Mouse (Mus musculus): ENCODE measurements around the gene Zfp668. TPM values are rescaled to one million over a fixed set of nuclear protein-coding genes. Genes with fewer than 3 reads are reported as not detected.

Gene Zfp668
- polyA plus RNA-seq, 1 experiment from 2014 or later = 9.7 TPM

DNA sequence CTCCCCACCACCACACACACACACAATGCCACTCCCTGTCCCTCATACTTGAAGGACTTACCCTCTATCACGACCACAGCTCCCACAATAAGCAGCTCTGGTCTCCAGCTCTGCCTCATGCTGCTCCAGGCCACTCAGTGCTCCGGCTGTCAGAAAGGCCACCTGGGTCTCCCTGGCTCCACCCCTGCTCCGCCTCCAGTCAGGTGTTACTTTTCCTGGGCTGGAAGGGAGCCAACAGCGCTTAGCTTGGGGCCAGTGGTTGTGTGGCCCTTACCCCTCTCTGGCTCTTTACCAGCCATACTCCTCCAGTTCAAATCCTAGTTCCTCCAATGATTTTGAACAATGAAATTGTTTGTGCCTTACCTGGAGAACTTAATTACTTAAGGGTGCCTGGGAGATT is 14.2 kb upstream of the Zfp668 start, which contains the start of gene Prss53:
Gene Prss53 (minus strand): TSS at position 173 of the 400 bp plus-strand sequence.
- Histone ChIP-seq H3K4me1 (peaks cover 24% of the 10 kb centered on the region), H3K4me2 (no peak within 1 kb of the TSS), H3K9me3 (no peaks in the 10 kb centered on the region), H3K4me3 (no peak within 1 kb of the TSS), H3K36me3 (peaks cover 72% of the 10 kb centered on the region), H3K27me3 (replicated peaks) (no peaks in the 10 kb centered on the region), H3K9ac (no peak within 1 kb of the TSS), H3K27ac (replicated peaks) (no peak within 1 kb of the TSS)
- WGBS = 36% methylated on average over 4 of the region's 4 CpGs
- no peak for ATAC-seq (ENCODE audit: extremely low read depth, insufficient number of reproducible peaks, low FRiP score, low TSS enrichment)

DNA sequence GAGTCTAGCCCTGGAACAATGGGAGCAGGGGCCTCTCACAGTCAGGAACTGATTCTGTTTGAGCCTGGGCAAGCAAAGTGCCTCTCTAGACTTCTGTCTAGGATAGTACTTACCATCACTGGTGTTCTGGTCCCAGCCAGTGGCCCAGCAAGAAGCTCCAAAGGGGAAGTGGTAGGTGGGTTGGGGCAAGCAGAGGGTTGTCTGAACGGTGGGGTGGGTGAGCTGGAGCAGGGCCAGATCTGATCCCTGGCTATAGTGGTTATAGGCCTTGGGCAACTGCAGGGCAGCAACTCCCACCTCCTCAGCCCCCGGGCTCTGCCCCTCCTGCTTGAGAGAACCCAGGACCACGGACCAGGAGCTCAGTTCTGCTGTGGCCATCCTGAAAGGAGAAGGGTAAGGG is 12.2 kb upstream of the Zfp668 start:
- Histone ChIP-seq H3K27ac (replicated peaks) (no peak overlapping the region), H3K9me3 (no peaks in the 10 kb centered on the region), H3K4me3 (no peak overlapping the region), H3K36me3 (peaks cover 92% of the 10 kb centered on the region), H3K4me2 (no peak overlapping the region), H3K9ac (no peak overlapping the region), H3K27me3 (replicated peaks) (no peaks in the 10 kb centered on the region), H3K4me1 (peaks cover 29% of the 10 kb centered on the region)
- 67% methylated on average over 3 of the region's 3 CpGs for WGBS
- ATAC-seq (ENCODE audit: extremely low read depth, insufficient number of reproducible peaks, low FRiP score, low TSS enrichment) = no peak

DNA sequence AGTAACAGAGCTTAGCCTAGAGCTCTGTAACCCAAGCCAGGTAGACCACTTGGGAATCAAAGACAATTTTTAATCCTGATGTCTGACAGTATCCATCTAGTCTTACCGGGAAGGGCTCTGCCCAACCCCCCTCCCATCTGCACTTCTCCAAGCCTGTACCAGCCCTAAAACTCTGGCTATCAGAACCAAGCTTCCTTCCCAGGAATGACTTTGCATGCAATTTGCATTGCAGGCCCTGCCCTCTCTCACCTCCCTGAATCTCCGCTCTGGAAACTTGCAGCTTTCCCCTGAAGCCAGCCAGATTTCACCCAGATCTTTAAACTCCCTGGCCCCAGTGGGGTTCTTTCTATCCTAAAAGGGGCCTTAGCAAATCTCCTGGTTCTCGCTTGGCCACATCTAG is 11.2 kb upstream of the Zfp668 start:
- Histone ChIP-seq H3K9me3 (no peaks in the 10 kb centered on the region), H3K4me2 (no peak overlapping the region), H3K36me3 (peaks cover 92% of the 10 kb centered on the region), H3K4me3 (no peak overlapping the region), H3K9ac (no peak overlapping the region), H3K27me3 (replicated peaks) (no peaks in the 10 kb centered on the region), H3K27ac (replicated peaks) (no peak overlapping the region), H3K4me1 (peaks cover 38% of the 10 kb centered on the region)
- ATAC-seq (ENCODE audit: extremely low read depth, insufficient number of reproducible peaks, low FRiP score, low TSS enrichment) = no peak
- 83% methylated on average over 3 of the region's 3 CpGs for WGBS

DNA sequence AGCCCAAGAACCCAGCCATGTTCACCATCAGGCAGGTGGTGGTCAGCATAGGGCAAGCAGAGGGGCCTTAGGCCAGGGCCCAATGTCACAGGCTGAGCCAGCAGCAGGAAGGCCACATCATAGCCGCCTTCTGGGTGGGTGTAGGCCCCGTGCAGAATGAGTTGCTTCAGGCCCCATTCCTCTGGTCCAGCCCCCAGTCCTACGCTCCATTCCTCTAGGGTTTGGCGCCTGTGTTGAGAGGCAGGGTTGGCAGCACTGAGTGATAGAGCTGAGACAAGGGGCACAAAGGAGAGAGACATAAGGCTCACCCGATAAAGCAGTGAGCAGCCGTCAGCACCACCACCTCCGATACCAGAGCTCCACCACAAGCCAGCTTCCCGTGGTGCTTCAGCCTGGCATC is 10.6 kb upstream of the Zfp668 start:
- ATAC-seq (ENCODE audit: extremely low read depth, insufficient number of reproducible peaks, low FRiP score, low TSS enrichment) = no peak
- 79% methylated on average over 8 of the region's 8 CpGs for WGBS

DNA sequence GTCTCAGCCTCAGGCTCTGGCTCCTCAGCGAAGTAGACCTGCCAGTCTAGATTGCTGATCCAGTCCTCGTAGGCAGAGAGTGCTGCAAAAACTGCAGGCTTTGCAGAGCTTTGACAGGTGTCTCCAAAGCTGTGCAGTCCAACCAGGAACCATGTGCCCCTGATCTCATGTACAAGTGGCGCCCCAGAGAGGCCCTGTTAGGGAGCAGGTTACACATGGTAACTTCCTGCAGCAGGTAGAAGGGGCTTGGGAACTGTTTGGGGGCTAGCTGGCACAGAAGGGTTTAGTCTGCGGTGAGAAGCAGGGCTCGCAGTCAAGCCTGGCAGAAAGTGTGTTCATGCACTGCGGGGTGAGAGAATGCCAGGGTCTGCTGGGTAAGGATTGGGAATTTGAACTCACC is 9.9 kb upstream of the Zfp668 start:
- no peak overlapping the region for H3K4me3 ChIP-seq
- H3K9me3 ChIP-seq = no peaks in the 10 kb centered on the region
- H3K9ac ChIP-seq = 0 out of 2 replicates have a peak overlapping the region, but pooled peaks have one; percentile 41
- H3K27ac ChIP-seq (replicated peaks) = no peak overlapping the region
- peaks cover 48% of the 10 kb centered on the region for H3K4me1 ChIP-seq
- H3K4me2 ChIP-seq = no peak overlapping the region
- peaks cover 92% of the 10 kb centered on the region for H3K36me3 ChIP-seq
- H3K27me3 ChIP-seq (replicated peaks) = no peaks in the 10 kb centered on the region
- no peak for ATAC-seq (ENCODE audit: extremely low read depth, insufficient number of reproducible peaks, low FRiP score, low TSS enrichment)
- 90% methylated on average over 6 of the region's 6 CpGs for WGBS

More for the DNA sequence above, 10.6 kb upstream of the Zfp668 start:
- Histone ChIP-seq H3K27me3 (replicated peaks) (no peaks in the 10 kb centered on the region), H3K4me2 (no peak overlapping the region), H3K9me3 (no peaks in the 10 kb centered on the region), H3K27ac (replicated peaks) (no peak overlapping the region), H3K4me1 (peaks cover 43% of the 10 kb centered on the region), H3K4me3 (no peak overlapping the region), H3K9ac (0 out of 2 replicates have a peak overlapping the region, but pooled peaks have one; percentile 19), H3K36me3 (peaks cover 92% of the 10 kb centered on the region)

DNA sequence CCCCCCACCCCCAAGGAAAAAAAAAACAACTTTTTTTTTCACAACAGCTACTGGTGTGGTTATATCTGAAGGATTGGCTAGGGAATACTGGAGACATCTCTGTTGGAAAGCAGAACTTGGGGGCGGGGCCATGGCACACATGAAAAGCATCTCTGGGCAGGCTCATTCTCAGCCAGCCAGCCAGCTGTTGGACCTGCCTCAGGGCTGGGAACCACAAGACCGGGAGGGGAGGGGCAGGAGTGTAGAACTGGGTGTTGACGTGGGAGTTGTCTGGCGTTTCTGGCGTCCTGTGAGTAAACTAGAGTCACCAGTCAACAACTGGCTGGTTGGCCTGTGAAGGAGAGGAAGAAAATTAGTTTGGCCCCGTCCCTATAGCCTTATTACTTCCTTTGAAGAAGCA is 9.3 kb upstream of the Zfp668 start:
- Histone ChIP-seq H3K9me3 (no peaks in the 10 kb centered on the region), H3K4me1 (peaks cover 48% of the 10 kb centered on the region), H3K36me3 (peaks cover 94% of the 10 kb centered on the region), H3K4me3 (no peak overlapping the region), H3K4me2 (no peak overlapping the region), H3K27me3 (replicated peaks) (no peaks in the 10 kb centered on the region), H3K9ac (peak overlapping the region; percentile 30; the same call in 1 of the 2 replicates), H3K27ac (replicated peaks) (no peak overlapping the region)
- WGBS = 66% methylated on average over 6 of the region's 6 CpGs
- no peak for ATAC-seq (ENCODE audit: extremely low read depth, insufficient number of reproducible peaks, low FRiP score, low TSS enrichment)

DNA sequence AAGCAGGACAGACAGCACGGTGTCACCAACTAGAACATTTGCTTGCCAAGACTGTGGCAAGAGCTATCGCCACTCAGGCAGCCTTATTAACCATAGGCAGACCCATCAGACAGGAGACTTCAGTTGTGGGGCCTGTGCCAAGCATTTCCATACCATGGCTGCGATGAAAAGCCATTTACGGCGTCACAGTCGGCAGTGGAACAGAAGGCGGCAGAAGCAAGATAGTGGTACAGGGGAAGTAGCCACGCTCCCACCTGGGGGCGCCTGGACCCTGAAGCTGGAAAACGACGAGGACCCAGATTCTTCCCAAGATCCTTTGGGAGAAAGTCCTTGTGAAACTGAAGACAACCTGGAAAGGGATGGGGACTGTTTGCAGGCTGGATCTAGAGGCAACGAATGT is 3.8 kb upstream of the Zfp668 start:
- H3K4me3 ChIP-seq = no peak overlapping the region
- ATAC-seq (ENCODE audit: extremely low read depth, insufficient number of reproducible peaks, low FRiP score, low TSS enrichment) = no peak
- no peak overlapping the region for H3K27ac ChIP-seq (replicated peaks)
- H3K27me3 ChIP-seq (replicated peaks) = no peaks in the 10 kb centered on the region
- no peak overlapping the region for H3K4me2 ChIP-seq
- no peak overlapping the region for H3K9ac ChIP-seq
- H3K9me3 ChIP-seq = no peaks in the 10 kb centered on the region
- H3K4me1 ChIP-seq = peaks cover 41% of the 10 kb centered on the region
- 79% methylated on average over 12 of the region's 12 CpGs for WGBS
- peaks cover 78% of the 10 kb centered on the region for H3K36me3 ChIP-seq

DNA sequence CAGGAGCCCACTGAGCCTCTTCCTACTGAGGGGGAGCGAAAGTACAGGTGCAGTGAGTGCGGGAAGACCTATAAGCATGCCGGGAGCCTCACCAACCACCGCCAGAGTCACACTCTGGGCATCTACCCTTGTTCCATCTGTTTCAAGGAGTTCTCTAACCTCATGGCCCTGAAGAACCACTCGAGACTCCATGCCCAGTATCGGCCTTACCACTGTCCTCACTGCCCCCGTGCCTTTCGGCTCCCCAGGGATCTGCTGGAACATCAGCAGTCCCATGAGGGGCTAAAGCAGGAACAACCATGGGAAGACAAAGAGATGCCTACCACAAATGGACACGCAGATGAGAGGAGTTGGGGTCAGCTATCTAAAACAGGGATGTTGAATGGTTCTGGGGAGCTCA is 2.7 kb upstream of the Zfp668 start:
- Histone ChIP-seq H3K4me2 (no peak overlapping the region), H3K36me3 (peaks cover 66% of the 10 kb centered on the region)
- 96% methylated on average over 9 of the region's 9 CpGs for WGBS

DNA sequence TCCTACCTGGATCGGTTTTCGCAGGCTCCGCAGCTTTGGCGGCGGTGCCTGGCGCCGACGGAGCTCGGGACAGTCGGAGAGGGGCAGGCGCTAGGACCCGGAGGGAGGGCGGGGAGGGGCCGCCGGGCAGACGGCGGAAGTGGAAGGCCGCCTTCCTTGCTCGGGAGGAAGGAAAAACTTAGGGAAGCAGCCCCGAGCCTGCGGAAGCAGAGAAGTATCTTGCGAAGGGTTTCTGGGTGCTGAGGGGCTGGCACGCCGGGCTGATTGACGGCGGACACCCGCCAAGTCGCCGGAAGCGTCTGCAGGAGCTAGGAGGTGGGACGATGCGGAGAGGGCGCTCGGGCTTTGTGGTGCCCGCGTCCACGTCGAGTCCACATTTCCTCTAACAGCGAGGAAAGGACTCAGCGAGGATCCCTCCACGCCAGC is 574 bp downstream of the Zfp668 start, which contains the start of gene Zfp646:
Gene Zfp646 (plus strand): TSS at position 181 of the 426 bp plus-strand sequence.
- Histone ChIP-seq H3K4me1 (peaks cover 31% of the 10 kb centered on the region), H3K27me3 (replicated peaks) (no peaks in the 10 kb centered on the region), H3K9ac (peak within 1 kb of the TSS; percentile 98), H3K36me3 (peaks cover 54% of the 10 kb centered on the region), H3K4me3 (peak within 1 kb of the TSS; percentile 97), H3K27ac (replicated peaks) (peak within 1 kb of the TSS; percentile 99), H3K9me3 (no peaks in the 10 kb centered on the region), H3K4me2 (peak within 1 kb of the TSS; percentile 95)
- ATAC-seq (ENCODE audit: extremely low read depth, insufficient number of reproducible peaks, low FRiP score, low TSS enrichment) = peak; percentile 74
- 0% methylated on average over 41 of the region's 41 CpGs for WGBS

More for the DNA sequence above, 2.7 kb upstream of the Zfp668 start:
- H3K4me1 ChIP-seq = peaks cover 40% of the 10 kb centered on the region
- no peak overlapping the region for H3K4me3 ChIP-seq
- no peaks in the 10 kb centered on the region for H3K9me3 ChIP-seq
- no peaks in the 10 kb centered on the region for H3K27me3 ChIP-seq (replicated peaks)
- no peak overlapping the region for H3K27ac ChIP-seq (replicated peaks)
- ATAC-seq (ENCODE audit: extremely low read depth, insufficient number of reproducible peaks, low FRiP score, low TSS enrichment) = no peak
- no peak overlapping the region for H3K9ac ChIP-seq

DNA sequence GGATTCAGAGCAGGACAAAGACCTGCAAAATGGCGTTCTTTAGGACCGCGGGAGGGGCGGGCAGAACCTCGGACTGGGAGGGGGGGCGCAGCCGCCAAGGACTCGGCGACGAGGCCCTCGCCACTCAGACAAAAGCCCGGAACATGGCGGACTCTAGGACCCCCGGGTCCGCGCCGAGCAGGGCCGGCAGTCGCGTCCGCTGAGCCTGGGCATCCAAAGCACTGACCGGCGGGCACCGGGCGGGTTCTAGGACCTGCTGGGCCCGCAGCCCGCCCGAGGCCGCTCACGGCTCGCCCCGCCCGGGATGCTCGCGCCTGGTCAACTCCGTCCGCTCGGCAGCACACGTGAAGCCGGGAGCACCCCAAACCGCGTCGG is 1.0 kb downstream of the Zfp668 start:
- ATAC-seq (ENCODE audit: extremely low read depth, insufficient number of reproducible peaks, low FRiP score, low TSS enrichment) = peak; percentile 86
- peak overlapping the region; percentile 99 for H3K27ac ChIP-seq (replicated peaks)
- no peaks in the 10 kb centered on the region for H3K9me3 ChIP-seq
- H3K9ac ChIP-seq = peak overlapping the region; percentile 98
- H3K4me3 ChIP-seq = peak overlapping the region; percentile 97
- H3K27me3 ChIP-seq (replicated peaks) = no peaks in the 10 kb centered on the region
- WGBS = under 1% methylated on average over 43 of the region's 43 CpGs
- peaks cover 54% of the 10 kb centered on the region for H3K36me3 ChIP-seq
- H3K4me2 ChIP-seq = peak overlapping the region; percentile 95
- peaks cover 31% of the 10 kb centered on the region for H3K4me1 ChIP-seq

DNA sequence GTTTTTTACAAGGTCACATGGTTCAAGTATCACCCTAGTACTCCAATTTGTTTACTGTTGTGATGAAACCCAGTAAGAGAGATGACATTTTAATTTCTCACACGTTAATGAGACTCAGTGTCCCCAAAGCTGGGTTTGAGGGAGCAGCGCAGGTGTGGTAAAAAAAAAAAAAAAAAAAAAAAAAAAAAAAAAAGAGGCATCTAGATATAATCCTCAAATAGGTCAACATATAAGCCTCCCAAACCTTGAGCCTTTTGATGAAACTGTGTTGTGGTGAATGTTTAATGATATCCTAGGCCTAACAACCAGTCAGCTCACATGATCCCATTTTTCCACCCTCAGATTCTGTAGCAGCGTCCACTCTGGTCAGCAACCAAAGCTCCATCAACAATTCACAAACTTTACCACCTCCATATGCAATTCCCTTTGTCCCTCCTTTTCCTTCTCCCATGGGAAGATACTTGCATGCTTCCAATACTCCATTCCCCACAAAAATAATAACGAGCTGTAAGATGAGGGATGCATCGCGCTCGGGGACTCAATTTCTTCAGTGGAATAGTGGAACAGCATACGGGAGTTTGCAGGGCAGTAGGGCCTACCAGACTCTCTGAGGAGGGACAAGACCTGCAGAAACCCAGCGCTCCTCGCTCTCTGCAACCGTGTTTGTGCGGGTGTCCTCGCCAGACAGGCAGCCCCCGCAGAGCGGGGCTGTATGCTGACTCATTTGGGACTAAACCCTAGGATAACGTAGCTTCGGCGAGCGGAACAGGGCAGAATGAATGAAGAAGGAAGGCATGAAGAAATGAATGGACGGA is 1.6 kb downstream of the Zfp668 start:
- H3K36me3 ChIP-seq = peaks cover 53% of the 10 kb centered on the region
- ATAC-seq (ENCODE audit: extremely low read depth, insufficient number of reproducible peaks, low FRiP score, low TSS enrichment) = no peak
- 5% methylated on average over 20 of the region's 20 CpGs for WGBS
- H3K4me2 ChIP-seq = peak overlapping the region; percentile 95
- peak overlapping the region; percentile 98 for H3K9ac ChIP-seq
- H3K4me3 ChIP-seq = peak overlapping the region; percentile 97
- H3K9me3 ChIP-seq = no peaks in the 10 kb centered on the region
- H3K27ac ChIP-seq (replicated peaks) = peak overlapping the region; percentile 99
- peaks cover 31% of the 10 kb centered on the region for H3K4me1 ChIP-seq
- no peaks in the 10 kb centered on the region for H3K27me3 ChIP-seq (replicated peaks)
